Mouse (Mus musculus) Patski (cell line): ENCODE data around the gene Fam129a. TPM values are rescaled to one million over a fixed set of nuclear protein-coding genes. Genes with fewer than 3 reads are reported as not detected.

Experiments used
- ATAC-seq: fragments of 100-300 bp; one replicate; pipeline ENCODE4 v1.8.0; 2021
- CTCF ChIA-PET: fragments of 350-600 bp; sonication (Branson Sonifier 250); formaldehyde crosslinking; loops from one replicate; lab custom pipeline; 2022; ENCODE audit warnings: inconsistent platforms; lab: Charles Lee
- POLR2A ChIA-PET: fragments of 350-600 bp; sonication (Branson Sonifier 250); formaldehyde crosslinking; loops from one replicate; lab custom pipeline; 2022; ENCODE audit warnings: antibody characterized with exemption, inconsistent platforms; lab: Charles Lee
- DNase-seq: peaks from one replicate; pipeline ENCODE4 v3.0.0-alpha.2; 2011; ENCODE audit warnings: low read depth, low spot score
- H3K27me3 ChIP-seq: fragments of 371-371 bp; one replicate; pipeline ENCODE4 v1.5.1; 2021
- CTCF ChIP-seq: fragments of 100-300 bp; IDR thresholded peaks from one replicate; pipeline ENCODE4 v1.5.1; 2021
- in situ Hi-C: fragments of 300-500 bp; cut with MboI; formaldehyde crosslinking; loops from 3 replicates; pipeline ENCODE4 v1.11.1; 2018; ENCODE audit warnings: low pct_unique_long_range_greater_than_20kb, mixed read lengths
- polyA plus RNA-seq: library from polyadenylated mRNA; unstranded; gene quantifications from one replicate; pipeline ENCODE4 v1.2.3, GENCODE M21; 2021

Fam129a gene
- polyA plus RNA-seq, 1 experiment from 2014 or later = 0.27 TPM

- H3K27me3 ChIP-seq = no peaks in the 10 kb centered on the region
- in situ Hi-C loops = no loop called here
- ATAC-seq (no peak), DNase-seq (no peak)
- ChIA-PET CTCF (interaction anchor here (1.3 kb wide), 2 partner anchors 11 to 25 kb away, joined by 3 to 4 read pairs; no protein-coding TSS in a partner anchor), POLR2A (no interaction called here)
- no peak for TF ChIP-seq CTCF
These were observed 53.6 kb downstream of the Fam129a start for GRCm38 (mm10) chr1:151624442-151625226.

DNA sequence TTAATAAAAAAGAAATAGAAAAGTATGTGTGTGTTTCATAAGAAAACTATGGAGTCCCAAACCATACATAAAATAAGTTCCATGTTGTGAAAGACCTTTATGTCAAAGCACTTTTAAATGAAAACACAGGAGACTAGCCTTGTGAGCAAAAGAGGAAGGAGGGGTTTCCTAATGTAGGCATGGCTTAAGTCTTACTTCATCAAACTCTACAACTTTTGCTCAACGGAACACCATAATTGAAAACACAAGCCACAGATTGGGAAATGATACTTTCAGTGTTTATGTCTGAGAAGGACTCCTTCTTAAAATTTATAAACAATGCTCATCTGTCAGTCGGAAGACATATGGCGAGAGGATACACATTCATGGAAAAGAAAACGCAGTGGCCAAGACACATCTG, 54.3 kb downstream of the Fam129a start:
- ChIA-PET CTCF (no interaction called here), POLR2A (no interaction called here)
- in situ Hi-C loops = no loop called here
- no peak for DNase-seq
- TF ChIP-seq CTCF = no peak
- H3K27me3 ChIP-seq = no peaks in the 10 kb centered on the region
- no peak for ATAC-seq

DNA sequence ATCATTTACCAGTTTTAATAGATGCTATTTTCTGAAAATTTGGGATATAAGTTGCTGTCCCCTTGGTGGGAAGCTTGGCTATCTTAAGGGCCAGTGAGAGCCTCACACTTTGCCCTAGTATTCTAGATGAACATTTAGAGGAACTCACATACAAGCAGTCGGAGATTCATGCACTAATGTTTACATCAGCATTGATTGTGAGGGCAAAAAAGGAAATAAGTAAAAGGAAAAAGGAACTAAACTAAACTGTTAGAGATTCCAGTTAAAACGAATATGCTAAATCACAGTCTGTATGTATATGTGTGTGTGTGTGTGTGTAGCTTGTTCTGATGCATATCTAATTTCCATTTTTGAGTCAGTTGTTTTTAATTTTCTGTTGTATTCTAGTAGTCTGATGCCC, 54.7 kb downstream of the Fam129a start:
- no peak for DNase-seq
- no peak for TF ChIP-seq CTCF
- no peak for ATAC-seq
- no peaks in the 10 kb centered on the region for H3K27me3 ChIP-seq
- POLR2A ChIA-PET = no interaction called here
- in situ Hi-C loops = no loop called here
- CTCF ChIA-PET = no interaction called here

DNA sequence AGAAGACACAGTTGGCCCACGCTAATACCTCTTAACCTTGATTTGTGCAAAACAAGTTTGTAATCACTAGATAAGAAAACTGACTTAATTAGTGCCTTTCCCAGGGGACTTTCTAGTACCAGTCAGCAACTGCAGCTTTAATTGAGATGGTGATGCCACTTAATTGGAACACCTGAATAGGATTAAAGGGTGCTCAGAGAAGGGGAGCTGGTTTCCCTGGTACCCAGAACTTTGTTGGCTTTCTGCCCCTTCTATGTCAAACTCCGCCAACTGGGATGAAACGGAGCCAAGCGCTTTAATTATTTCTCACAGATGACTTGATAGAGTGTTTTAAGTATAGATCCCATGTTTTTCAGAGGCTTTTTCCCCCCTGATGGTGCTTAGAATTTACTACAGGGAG, 55.6 kb downstream of the Fam129a start:
- POLR2A ChIA-PET = no interaction called here
- no peak for ATAC-seq
- CTCF ChIA-PET = interaction anchor here (0.7 to 1.0 kb wide), 2 partner anchors 16 to 65 kb away, joined by 3 read pairs; no protein-coding TSS in a partner anchor
- in situ Hi-C loops = no loop called here
- DNase-seq = no peak
- no peak for TF ChIP-seq CTCF
- no peaks in the 10 kb centered on the region for H3K27me3 ChIP-seq

DNA sequence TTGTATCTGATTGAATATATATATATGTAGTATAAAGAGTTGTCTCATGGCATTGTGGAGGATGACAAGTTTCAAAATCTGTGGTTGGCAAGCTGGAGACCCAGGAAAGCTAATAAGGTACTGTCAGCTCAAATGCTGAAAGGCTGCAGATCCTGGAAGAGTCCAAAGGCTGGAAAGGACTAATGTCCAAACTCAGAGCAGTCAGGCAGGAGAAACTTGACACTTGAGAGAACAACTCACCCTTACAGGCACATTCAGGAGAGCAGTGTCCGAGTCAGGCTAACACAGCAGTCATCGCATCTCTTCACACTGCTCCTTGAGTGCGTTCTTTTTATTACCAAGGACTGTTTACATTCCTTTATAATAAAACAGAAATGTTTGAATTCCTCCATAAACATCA, 56.2 kb downstream of the Fam129a start:
- POLR2A ChIA-PET = no interaction called here
- H3K27me3 ChIP-seq = no peaks in the 10 kb centered on the region
- in situ Hi-C loops = no loop called here
- no peak for TF ChIP-seq CTCF
- ATAC-seq (no peak), DNase-seq (no peak)
- CTCF ChIA-PET = interaction anchor here (0.7 to 1.0 kb wide), 3 partner anchors 16 to 79 kb away, joined by 3 read pairs; no protein-coding TSS in a partner anchor

DNA sequence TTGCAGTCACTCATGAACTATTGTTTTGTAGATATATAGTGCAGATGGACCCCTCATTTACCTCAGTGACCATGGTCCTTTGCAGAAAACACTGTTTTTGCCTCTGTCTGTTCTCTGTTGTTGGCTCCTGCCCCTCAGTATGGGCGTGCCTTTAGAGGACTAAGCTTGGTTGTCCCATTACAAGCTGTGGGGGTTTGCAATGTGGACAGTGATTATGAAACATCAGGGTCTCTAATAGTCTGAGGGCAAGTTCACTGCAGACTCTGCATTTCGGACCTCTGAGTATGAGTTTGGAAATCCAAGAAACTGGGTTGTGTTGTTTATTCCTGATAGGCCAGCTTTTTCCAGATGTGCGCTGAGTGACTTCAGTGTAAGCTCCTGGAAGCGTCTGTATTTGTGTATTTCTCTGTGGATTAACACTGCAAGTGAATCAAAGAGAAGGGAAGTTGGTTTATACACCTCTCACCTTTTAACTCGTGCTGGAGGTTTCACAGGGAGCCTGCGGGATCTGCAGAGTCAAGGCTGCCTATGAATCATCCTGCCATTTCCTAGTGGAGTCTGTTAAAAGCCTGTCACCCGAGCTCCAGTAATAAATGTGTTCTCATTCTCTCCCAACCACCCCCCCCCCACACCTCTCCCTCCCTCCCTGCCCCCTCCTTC, 58.7 kb downstream of the Fam129a start:
- ATAC-seq (no peak), DNase-seq (no peak)
- in situ Hi-C loops = no loop called here
- no peak for TF ChIP-seq CTCF
- ChIA-PET POLR2A (no interaction called here), CTCF (interaction anchor here (0.6 to 0.7 kb wide), 2 partner anchors 11 to 57 kb away, joined by 3 read pairs; no protein-coding TSS in a partner anchor)
- H3K27me3 ChIP-seq = no peaks in the 10 kb centered on the region

DNA sequence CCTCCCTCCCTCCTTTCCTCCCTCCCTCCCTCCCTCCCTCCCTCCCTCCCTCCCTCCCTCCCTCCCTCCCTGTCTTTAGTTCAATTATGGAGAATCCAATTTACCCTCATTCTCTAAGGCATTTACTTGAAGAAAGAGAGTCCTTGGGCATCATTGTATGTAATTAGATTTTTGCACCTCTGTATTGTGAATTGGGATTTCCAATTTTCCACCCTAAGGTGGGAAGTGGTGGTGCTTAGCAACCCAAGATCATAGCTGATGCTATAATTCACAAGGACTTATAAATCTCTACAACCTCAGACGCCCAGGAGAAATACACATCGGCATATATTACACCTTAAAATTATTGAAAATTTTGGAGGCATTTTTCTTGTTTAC, 59.3 kb downstream of the Fam129a start:
- CTCF ChIA-PET = no interaction called here
- no peak for TF ChIP-seq CTCF
- POLR2A ChIA-PET = no interaction called here
- no peaks in the 10 kb centered on the region for H3K27me3 ChIP-seq
- ATAC-seq (no peak), DNase-seq (no peak)
- in situ Hi-C loops = no loop called here

DNA sequence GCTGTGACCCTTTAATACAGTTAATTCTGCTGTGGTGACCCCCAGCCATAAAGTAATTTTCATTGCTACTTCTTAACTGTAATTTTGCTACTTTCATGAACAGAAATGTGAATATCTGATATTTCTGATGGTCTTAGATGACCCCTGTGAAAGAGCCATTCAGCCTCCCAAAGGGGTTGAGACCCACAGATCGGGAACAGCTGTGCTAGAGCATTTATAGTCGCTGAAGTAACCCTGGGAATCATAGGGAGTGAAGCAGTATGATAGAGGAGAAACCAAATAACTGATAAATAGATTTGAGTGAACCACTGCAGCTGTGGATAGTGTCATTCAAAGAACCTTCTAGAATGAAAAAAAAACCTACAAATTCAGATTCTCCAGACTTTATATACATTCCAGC, 60.1 kb downstream of the Fam129a start:
- CTCF ChIA-PET = no interaction called here
- TF ChIP-seq CTCF = no peak
- no peak for DNase-seq
- POLR2A ChIA-PET = interaction anchor here (0.5 kb wide), 1 partner anchor 952 kb away, joined by 4 read pairs; no protein-coding TSS in a partner anchor
- no peak for ATAC-seq
- H3K27me3 ChIP-seq = no peaks in the 10 kb centered on the region
- in situ Hi-C loops = no loop called here

GRCm38 (mm10) chr1:151631703-151632294, 60.8 kb downstream of the Fam129a start:
- in situ Hi-C loops = no loop called here
- no peak for TF ChIP-seq CTCF
- DNase-seq = no peak
- no peaks in the 10 kb centered on the region for H3K27me3 ChIP-seq
- POLR2A ChIA-PET = no interaction called here
- ATAC-seq = no peak
- CTCF ChIA-PET = no interaction called here

GRCm38 (mm10) chr1:151632567-151633356, 61.8 kb downstream of the Fam129a start:
- CTCF ChIA-PET = no interaction called here
- peak; percentile 27 for TF ChIP-seq CTCF
- in situ Hi-C loops = no loop called here
- no peak for DNase-seq
- no peak for ATAC-seq
- no peaks in the 10 kb centered on the region for H3K27me3 ChIP-seq
- POLR2A ChIA-PET = no interaction called here
